Mouse (Mus musculus): ENCODE data around the gene Cngb1. TPM values are rescaled to one million over a fixed set of nuclear protein-coding genes. Genes with fewer than 3 reads are reported as not detected.

Gene Cngb1
- total RNA-seq, 2 experiments from 2014 or later = 0.48 to 0.53 TPM

DNA sequence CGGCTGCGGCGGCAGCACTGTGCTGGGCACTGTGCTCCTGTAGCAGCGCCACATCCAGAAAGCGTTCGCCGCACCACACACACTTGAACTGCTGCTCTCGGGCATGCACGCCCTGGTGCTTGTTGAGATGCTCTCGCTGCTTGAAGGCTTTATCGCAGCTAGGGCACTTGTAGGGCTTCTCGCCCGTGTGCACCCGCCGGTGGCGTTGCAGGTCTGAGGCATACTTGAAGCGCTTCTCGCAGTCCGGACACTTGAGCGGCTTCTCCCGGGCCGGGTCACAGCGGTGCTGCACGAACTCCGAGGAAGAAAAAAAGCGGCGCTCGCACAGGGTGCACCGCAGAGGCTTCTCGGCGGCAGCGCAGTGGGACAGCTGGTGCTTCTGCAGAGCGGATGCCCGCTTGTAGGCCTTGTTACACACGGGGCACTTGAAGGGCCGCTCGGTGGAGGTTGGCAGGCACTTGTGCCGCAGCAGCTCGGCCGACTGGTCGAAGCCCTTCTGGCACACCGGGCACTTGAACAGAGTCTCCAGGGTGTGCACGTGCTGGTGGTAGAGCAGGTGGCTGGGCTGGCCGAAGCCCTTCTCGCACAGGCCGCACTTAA lies 21.6 kb upstream of the Cngb1 start:
- DNase-seq (ENCODE audit: low spot score in 2 of 2) = no peak
- intact Hi-C loops (cut with DNase I) = no loop called here

DNA sequence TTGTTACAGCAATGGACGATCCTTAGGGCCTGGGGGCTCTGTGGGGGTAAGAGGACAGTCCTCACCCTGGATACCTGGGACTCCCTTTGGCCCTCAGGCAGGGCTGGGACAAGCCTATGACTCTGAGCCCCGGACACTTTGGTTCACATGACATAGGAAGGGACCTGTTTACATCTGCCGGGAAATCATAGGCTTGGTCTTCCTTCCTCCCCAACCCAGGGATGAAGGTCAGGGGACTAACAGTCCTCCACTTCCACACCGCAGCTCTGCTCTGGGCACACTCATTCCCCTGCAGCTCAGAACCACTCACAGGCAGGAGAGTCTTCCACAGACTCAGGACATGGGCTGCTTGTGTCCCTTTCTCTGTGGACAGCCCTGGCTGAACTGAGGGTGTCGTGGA lies 20.4 kb upstream of the Cngb1 start:
- no peak for DNase-seq (ENCODE audit: low spot score in 2 of 2)
- intact Hi-C loops (cut with DNase I) = no loop called here

DNA sequence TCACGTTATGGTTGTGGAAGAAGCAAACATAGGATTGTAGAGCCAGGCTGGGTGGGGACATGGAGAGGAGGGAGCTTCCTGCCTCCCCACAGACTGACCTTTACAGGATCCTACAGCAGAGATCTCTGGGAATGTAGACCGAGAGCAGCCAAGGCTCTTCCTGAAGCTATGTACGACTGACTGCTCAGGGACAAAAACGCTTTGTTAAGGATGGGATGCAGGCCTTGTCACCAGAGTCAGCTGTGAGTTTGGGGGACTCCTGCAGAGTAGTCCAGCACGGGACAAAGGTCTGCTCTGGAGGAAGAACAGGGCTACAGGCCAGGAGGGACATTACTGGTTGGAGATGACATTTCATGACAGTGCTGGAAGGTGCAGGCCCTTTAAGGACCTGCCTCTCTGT lies 18.3 kb upstream of the Cngb1 start:
- intact Hi-C loops (cut with DNase I) = no loop called here
- no peak for DNase-seq (ENCODE audit: low spot score in 2 of 2)

DNA sequence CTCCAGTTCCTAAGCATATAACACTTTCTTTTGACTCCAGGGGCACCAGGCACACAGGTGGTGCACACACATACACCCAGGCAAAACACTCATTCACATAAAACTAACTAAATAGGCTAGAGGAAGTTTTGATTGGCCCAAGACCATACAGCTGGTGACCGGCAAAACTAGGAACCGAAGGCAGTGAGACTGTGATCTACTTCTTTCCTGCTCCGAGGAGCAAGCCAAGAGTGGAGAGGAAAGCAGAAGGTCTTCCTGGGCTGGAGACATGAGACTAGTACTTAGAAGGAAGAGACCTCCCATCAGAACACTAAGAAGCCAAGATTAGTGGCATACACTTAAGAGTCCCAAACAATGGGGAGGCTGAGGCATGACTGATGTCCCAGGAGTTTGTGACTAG lies 16.8 kb upstream of the Cngb1 start:
- intact Hi-C loops (cut with DNase I) = no loop called here
- DNase-seq (ENCODE audit: low spot score in 2 of 2) = no peak

DNA sequence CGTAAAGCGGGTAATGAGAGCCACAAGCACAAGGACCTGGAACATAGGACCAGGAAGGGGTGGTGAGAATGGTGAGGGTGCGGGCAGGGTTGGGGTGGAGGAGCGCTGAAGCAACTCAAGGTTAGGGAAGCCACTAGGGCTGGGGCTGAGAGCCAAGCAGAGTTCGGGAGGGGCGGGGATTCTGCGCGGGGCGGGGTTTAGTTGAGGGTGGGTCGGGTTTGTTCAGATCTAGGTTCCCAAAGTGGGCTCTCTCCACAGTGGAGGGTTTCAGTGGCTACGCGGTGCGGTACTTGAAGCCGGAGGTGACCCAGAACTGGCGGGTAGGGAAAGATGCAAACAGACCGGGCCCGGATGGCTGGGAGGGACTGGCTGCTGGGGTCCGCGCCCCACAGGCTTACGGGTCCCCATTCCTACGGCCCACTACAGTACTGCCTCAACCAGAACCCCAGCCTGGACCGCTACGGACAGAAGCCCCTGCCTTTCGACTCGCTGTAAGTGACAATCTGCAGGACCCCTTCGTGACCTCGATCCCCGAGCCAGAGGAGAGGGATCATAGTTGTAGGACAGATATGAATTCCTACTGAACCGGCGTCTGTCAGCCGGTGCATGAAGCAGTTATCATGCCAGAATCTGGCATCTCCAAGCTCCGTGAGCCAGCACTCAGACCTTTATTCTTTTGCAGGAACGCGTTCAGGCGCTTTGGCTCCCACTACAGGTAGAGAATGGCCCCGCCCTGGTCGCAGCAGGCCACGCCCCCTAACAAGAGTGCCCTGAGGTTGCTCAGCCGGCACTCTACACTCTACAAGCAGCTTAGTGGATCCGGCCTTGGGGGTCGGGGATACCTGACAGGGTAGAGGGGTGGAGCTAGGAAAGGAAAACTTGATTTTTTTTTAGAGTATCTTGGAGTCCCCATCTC lies 14.1 kb upstream of the Cngb1 start:
- DNase-seq (ENCODE audit: low spot score in 2 of 2) = peak; percentile 17 to 34
- intact Hi-C loops (cut with DNase I) = no loop called here

DNA sequence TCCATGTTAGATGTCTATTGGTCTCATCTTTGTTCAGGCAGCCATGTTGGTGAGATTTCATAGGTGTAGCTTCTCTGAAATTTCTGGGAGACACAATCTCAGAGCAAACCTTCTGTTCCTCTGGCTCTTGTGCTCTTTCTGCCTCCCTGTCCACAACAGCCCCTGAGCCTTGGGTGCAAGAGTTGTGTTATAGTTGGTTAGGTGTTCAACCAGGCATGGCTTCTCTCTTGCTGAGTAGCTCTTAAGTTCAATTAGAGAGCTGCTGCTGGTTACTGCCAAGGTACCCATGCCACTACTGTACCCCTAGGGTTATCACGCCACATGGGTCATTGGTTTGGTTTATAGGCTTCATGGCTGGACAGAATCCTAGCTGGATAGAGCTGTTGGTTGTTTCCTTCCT lies 9.0 kb upstream of the Cngb1 start:
- intact Hi-C loops (cut with DNase I) = no loop called here
- DNase-seq (ENCODE audit: low spot score in 2 of 2) = no peak

DNA sequence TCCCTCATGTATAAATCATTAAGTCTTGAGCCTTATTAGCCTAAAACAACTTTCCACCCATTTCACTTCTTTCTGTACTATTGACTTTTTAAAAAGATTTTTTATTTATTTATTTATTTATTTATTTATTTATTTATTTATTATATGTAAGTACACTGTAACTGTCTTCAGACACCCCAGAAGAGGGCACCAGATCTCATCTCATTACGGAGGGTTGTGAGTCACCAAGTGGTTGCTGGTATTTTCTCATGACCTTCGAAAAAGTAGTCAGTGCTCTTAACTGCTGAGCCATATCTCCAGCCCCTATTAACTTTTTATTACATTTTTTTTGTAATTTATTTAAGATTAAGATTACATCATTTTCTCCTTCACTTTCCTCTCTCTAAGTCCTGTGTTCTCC lies 8.3 kb upstream of the Cngb1 start:
- DNase-seq (ENCODE audit: low spot score in 2 of 2) = no peak
- intact Hi-C loops (cut with DNase I) = no loop called here

DNA sequence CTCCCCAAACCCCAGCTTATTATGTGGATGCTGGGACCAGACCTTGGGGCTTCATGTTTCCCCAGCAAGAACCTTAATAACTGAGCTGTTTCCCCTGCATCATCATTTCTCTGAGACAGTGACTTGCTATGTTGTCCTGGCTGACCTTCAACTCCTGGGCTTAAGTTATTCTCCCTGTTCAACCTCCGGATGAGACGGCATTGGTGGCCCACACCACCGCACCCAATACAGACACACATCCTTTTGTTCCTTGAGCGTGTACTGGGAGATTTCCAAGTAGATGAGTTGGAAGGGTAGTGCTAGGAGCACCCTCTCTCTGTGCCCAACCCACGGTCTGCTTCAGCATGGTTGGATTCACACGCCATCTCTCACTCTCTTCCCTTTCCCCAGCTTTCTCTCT lies 7.5 kb upstream of the Cngb1 start:
- DNase-seq (ENCODE audit: low spot score in 2 of 2) = no peak
- intact Hi-C loops (cut with DNase I) = no loop called here

DNA sequence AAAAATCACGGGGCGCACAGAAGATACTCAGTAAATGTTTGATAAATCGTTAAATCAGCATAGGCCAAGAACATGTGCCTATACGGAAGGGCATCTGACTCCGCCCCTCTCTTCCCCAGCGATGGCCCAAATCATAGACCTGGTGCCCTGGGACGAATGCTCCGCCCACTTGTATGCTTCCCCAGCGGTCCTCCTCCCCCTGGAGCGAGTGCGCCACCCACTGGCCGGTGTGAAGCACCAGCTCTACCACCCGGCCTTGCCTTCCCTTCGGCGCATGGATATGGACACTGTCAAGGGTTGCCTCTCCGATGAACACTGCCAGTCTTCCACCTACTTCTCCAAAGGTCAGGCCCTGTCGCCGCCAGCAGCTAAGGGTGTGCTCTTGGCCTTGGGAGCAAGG lies 6.5 kb upstream of the Cngb1 start:
- intact Hi-C loops (cut with DNase I) = no loop called here
- DNase-seq (ENCODE audit: low spot score in 2 of 2) = no peak

DNA sequence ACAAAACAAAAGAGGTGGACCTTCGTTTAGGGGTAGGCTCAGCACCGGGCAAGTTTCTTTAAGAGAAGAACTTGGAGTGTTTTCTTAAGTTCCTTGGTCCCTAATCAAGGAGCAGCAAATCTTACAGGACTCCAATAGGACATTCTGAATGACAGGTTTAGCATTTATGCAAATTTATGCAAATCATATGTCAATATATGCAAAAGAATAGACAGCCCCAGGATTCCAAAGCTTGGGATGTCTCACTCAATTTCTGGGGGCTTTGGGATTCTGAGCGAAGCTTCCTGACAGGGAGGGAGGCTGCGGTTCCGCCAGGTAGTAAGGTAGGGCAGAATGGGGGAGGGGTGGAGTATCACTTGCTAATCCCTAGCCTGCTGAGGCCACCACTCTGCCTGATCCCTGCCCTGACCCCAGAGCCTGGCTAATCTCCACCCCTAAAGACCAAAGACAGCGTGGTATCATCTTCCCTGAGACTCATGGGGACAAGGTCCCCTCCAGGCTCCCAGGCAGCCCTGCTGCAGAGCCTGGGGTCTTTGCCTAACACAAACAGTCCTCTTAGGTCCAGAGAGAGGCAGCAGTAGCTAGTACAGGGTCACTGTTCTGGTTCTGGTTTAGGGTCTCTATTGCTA lies 4.1 kb upstream of the Cngb1 start, which contains the start of gene Tepp:
Gene Tepp, plus strand, starts transcription at position 225 of the 629 bp plus-strand sequence.
- intact Hi-C loops (cut with DNase I) = no loop called here
- DNase-seq (ENCODE audit: low spot score in 2 of 2) = no peak

DNA sequence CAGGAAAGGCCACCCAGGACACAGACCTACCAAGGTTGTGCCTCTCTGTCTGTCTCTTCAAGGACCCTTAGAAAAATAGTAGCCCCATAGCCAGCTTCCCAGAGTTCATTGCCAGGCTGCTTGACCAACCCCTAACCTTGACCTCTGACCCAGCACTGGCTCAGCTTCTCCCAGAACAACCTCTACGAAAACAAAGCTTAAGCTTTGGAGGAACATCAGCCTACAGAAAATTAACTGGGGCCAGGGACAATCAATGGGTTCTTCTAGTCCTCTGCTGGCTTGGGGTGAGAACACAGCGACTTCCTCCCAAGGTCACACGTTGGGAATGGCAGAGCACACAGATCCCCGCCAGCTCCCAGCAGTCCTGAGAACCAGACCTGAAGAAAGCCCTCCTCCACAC lies 859 bp downstream of the Cngb1 start:
- DNase-seq (ENCODE audit: low spot score in 2 of 2) = no peak
- intact Hi-C loops (cut with DNase I) = no loop called here

DNA sequence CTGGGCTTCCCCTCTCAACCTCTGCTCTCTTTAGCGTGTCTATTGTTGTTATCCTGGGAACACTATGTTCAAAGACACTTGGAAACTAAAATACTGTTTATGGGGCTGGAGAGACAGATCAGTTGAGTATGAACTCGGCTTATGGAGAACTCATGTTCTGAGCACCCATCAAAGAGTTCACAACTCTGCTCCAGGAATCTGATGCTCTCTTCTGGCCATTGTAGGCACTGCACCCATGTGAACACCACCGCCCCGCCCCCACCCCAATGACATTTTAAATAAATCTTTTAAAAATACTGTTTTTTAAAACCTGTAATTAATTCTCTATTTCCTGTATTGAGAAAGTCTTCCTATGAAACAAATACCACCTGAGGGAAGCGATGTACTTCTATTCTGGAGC lies 4.0 kb downstream of the Cngb1 start:
- intact Hi-C loops (cut with DNase I) = loop anchor here (1.0 kb wide), 1 partner anchor 48 kb away; no protein-coding TSS in a partner anchor

DNA sequence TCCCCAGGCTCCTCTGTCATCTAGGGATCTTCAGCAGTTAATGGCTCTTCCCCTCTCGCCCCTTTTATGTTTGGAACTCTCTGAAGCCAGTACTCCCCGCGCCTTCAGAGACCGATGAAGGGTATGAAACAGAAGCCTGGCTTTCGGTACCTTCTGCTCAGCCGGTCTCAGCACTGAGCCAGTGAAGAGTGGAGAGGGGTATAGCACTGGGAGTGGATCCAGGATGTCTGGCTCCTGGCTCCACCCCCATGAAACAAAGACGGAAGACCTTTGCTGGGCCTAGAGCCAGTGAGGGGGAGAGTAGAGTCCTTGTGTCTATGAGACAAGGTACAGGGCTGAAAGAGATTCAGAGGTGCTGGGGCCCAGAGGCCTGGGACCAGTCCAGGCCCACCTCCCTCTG lies 12.5 kb downstream of the Cngb1 start:
- intact Hi-C loops (cut with DNase I) = no loop called here
- DNase-seq (ENCODE audit: low spot score in 2 of 2) = no peak

More for the DNA sequence above, 4.0 kb downstream of the Cngb1 start:
- DNase-seq (ENCODE audit: low spot score in 2 of 2) = peak in 1 of 2 experiments; percentile 22

DNA sequence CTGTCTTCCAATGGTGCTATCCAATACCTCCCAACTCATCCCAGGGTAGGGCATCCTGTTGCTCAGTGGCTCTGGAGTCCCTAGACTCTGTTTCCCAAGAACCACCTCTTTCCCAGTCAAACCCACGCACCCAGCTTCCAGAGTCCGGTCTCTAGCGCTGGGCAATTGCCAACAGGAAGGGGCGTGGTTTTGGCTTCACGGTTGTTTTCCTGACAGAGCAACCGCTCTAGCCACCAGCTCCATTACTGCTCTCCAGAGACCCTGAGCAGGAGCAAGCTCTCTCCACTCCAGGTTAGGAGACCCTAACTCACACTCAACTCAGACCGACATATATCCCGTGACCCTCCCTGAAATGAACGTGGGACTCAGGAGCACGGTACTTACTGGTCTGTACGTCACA lies 13.2 kb downstream of the Cngb1 start:
- DNase-seq (ENCODE audit: low spot score in 2 of 2) = no peak

DNA sequence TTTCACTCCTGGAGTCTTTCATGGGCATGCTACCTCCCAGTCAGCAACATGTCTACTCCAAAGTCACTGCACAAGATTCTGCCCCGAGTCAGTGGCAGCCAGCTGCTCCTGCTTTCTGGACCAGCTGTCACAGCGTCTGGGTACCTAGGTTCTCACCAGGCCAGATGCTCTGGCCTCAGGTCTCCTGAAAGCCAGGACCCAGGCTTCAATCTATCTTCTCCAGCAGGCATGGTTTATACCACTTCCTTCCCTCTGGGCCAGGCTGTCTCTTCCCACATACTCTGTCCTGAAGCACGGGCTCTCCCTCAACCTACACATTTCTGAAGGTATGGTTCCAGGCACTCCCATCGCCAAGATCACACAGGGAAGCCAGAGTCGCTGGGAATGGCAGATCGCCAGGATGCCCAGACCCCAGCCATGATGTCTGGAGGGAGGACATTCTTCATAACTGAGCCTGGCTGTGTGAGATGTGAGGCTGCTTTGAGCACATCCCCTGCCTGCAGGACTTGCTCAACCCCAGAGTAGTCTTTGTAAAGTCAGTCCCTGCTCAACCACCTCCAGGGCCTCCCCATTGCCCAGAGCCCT lies 17.2 kb downstream of the Cngb1 start:
- no peak for DNase-seq (ENCODE audit: low spot score in 2 of 2)
- intact Hi-C loops (cut with DNase I) = no loop called here

More for the DNA sequence above, 13.2 kb downstream of the Cngb1 start:
- intact Hi-C loops (cut with DNase I) = no loop called here

DNA sequence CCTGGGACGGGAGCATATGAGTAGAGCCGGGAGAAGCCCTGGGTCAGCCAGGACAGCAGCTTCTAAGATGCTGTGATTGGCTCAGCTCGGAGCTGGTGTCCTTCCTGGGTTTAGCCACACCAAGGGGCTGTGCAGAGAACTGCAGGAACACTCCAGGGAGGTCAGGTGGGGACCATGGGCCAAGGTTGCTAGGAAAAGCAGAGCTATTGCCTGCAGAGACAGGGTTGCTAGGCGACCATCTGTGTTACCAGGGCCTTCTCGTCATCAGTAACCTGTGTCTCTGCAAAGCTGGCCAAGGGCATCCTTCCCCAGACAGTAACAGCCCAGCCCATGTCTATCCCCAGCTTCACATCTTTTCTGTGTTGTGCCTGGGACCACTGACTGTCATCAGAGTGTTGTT lies 24.9 kb downstream of the Cngb1 start:
- peak in 1 of 2 experiments; percentile 10 for DNase-seq (ENCODE audit: low spot score in 2 of 2)
- intact Hi-C loops (cut with DNase I) = no loop called here

DNA sequence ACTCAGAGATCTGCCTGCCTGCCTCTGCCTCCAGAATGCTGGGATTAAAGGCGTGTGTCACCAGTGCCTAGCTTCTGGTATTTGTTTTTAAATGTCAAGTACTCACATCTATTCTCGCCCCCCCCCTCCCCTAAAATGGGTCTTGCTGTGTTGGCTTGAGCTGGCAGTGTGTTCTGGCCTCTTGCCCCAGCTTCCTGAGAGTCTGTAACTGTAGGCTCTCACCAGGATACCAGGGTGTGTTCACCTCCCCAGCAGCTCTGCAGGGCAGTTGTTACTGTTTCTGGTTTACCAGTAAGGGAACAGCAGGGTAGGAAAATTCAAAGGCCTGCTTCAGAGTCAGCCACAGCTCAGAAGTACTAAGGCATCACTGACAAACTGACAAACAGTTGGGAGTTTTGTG lies 33.5 kb downstream of the Cngb1 start:
- intact Hi-C loops (cut with DNase I) = no loop called here
- DNase-seq (ENCODE audit: low spot score in 2 of 2) = no peak

DNA sequence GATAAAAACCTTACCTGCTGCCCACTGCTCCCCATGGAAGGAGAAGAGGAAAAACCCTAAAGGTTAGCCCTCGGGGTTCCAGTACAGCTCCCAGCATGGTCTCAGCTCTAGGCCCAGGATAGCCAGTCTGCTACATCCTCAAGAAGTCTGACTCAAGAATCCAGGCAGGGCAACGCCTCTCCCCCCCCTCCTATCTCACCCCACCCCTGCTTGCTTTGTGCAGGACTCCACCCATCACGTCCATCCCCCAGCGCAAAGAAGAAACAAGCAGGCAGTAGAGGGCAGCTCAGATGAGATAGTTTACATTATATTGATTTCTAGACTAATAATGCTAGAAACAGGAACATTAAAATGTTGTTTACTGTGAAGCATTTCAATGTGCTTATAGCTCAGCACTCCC lies 34.5 kb downstream of the Cngb1 start:
- DNase-seq (ENCODE audit: low spot score in 2 of 2) = no peak
- intact Hi-C loops (cut with DNase I) = no loop called here

DNA sequence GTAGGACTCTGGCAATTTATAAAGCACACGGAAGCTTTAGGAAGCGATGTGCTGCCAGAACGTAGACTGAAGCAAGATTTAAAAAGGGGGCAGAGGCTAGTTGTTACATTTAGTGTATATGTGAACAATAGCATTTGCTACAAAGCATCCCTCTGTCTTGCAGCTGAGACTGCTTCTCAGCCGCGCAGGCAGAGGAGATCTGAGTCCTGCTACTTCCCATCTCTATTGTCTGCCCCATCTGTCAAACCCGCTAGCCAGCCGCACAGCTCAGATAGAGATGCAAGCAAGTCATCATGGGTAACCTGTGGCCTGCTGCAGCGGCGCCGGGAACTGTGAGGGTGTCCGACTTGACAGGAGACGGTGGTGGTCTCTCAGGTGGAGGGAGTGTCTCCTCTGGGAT lies 35.9 kb downstream of the Cngb1 start:
- intact Hi-C loops (cut with DNase I) = no loop called here
- DNase-seq (ENCODE audit: low spot score in 2 of 2) = no peak

DNA sequence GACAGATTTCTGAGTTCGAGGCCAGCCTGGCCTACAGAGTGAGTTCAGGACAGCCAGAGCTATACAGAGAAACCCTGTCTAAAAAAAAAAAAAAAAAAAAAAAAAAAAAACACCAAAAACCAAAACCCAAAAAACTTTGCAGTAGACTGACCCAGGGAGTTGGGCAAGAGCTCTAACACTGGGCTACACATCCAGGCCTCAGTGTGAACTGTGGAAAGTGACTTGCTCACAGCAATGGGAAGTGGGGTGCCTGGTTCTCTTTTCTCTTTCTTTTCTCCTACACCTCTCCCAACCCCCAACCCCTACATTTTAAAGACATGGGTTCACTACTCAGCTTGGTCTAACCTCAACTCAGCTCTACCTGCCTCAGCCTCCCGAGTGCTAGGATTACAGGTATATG lies 44.2 kb downstream of the Cngb1 start:
- no peak for DNase-seq (ENCODE audit: low spot score in 2 of 2)
- intact Hi-C loops (cut with DNase I) = no loop called here

Data from left cerebral cortex, postnatal 25 days (tissue).